Mouse (Mus musculus) 3T3-L1 (cell line): ENCODE measurements around the gene Rnf5.

Experiments used
- DNase-seq: peaks from one replicate; pipeline ENCODE4 v3.0.0-alpha.2; 2015; ENCODE audit warnings: low read depth, low spot score

Gene Rnf5

GRCm38 (mm10) chr17:34585877-34586771 lies 17.4 kb downstream of the Rnf5 start:
- DNase-seq = no peak

DNA sequence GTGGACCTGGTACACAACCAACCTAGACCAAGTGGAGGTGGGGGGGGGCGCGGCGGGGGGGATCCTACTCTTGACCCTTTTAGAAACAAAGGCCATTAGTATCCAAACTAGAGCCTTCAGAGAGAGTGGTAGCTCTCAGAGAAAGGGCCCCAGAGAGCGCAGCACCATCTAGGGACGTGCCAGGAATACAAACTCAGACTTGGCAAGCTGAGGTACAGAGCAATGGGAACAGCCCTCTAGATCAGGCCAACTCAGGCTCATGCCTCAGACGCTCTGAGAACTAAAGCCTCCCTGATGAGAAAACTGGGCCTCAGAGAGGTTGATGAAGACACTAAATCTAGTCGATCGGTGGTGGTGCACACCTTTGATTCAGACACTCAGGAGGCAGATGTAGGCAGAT lies 18.4 kb downstream of the Rnf5 start:
- DNase-seq = no peak

- DNase-seq = no peak
These were observed 19.7 kb downstream of the Rnf5 start for GRCm38 (mm10) chr17:34583819-34584218.

GRCm38 (mm10) chr17:34583397-34583796 lies 20.1 kb downstream of the Rnf5 start:
- DNase-seq = no peak

GRCm38 (mm10) chr17:34582528-34582927 lies 21.0 kb downstream of the Rnf5 start:
- no peak for DNase-seq

DNA sequence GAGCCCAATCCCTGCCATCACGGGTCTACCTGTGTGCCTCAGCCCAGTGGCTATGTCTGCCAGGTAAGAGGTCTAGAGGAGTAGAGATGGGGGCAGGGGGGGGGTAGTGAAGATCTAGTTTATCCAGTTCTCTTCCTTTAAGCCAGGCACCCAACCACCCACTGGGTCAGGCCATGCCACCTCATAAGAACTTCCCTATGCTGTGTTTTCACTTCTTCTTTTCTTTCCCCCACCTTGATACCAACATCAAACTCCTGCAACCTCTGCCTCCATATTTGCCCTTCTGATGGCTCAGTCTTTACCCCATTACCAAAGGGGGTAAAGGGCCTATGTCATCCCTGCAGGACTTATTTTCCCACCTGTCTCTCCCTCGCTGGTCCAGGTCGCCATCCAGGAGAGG lies 25.4 kb downstream of the Rnf5 start:
- no peak for DNase-seq

DNA sequence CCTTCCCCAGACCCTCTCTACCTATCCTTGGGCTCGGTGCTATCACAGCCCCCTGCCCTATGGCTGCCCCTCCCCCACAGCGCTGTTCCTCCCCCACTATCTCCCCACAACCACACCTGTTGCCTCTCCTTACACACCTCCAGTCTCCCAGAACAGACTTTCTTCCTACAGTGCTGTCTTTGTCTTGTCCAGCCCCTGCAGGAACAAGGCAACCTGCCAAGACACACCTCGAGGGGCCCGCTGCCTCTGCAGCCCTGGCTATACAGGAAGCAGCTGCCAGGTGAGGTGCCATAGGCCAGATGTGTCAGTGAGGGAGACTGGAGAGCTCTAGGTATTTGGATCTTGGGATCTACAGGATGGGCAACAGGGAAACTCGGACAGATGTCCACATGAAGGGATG lies 26.9 kb downstream of the Rnf5 start:
- DNase-seq = no peak

DNA sequence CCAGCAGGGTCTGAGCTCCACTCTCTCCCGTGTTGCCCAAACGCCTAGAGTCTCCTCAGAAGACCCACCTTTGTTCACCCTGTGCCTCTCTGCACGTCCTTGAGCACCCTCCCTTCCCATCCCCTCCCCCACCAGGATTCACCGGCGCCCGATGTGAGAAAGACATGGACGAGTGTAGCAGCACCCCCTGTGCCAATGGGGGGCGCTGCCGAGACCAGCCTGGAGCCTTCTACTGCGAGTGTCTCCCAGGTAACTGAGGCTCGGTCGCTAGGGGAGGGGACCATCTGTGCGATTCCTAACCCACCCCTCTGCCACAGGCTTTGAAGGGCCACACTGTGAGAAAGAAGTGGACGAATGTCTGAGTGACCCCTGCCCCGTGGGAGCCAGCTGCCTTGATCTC lies 31.1 kb downstream of the Rnf5 start:
- DNase-seq = no peak

DNA sequence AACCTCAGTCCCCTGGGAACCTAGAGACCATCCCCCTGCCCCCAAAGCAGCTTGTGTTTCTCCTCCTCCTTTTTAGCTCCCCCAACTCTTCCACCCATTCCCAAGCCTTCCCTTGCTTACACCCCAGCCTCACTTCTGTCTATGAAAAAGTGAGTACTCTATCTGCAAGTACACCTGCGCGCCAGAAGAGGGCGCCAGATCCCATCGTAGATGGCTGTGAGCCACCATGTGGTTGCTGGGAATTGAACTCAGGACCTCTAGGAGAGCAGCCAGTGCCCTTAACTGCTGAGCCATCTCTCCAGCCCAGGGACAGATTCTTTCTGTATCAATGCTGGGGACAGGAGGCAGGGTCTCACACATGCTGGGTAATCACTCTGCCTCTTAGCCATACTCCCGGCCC lies 31.6 kb downstream of the Rnf5 start:
- DNase-seq = no peak

- DNase-seq = no peak
These were observed 33.6 kb downstream of the Rnf5 start for GRCm38 (mm10) chr17:34569919-34570318.

DNA sequence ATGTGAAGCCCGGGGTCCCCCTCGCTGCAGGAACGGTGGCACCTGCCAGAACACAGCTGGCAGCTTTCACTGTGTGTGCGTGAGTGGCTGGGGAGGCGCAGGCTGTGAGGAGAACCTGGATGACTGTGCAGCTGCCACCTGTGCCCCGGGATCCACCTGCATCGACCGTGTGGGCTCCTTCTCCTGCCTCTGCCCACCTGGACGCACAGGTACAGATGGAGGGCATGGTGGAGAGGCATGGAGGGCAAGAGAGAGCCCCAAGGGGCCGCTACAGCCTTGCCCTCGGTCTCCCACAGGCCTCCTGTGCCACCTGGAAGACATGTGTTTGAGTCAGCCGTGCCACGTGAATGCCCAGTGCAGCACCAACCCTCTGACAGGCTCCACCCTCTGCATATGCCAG lies 35.1 kb downstream of the Rnf5 start:
- no peak for DNase-seq

DNA sequence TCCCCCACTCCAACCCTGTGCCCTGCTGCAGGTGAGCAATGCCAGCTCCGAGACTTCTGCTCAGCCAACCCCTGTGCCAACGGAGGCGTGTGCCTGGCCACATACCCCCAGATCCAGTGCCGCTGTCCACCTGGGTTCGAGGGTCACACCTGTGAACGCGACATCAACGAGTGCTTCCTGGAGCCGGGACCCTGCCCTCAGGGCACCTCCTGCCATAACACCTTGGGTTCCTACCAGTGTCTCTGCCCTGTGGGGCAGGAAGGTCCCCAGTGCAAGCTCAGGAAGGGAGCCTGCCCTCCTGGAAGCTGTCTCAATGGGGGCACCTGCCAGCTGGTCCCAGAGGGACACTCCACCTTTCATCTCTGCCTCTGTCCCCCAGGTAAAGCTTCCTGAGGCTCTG lies 36.2 kb downstream of the Rnf5 start:
- DNase-seq = no peak

GRCm38 (mm10) chr17:34564796-34565195 lies 38.7 kb downstream of the Rnf5 start:
- DNase-seq = no peak

GRCm38 (mm10) chr17:34564003-34564421 lies 39.5 kb downstream of the Rnf5 start, which contains the start of gene Notch4:
Gene Notch4, plus strand, starts transcription at chr17:34564268.
- peak; percentile 20 for DNase-seq

DNA sequence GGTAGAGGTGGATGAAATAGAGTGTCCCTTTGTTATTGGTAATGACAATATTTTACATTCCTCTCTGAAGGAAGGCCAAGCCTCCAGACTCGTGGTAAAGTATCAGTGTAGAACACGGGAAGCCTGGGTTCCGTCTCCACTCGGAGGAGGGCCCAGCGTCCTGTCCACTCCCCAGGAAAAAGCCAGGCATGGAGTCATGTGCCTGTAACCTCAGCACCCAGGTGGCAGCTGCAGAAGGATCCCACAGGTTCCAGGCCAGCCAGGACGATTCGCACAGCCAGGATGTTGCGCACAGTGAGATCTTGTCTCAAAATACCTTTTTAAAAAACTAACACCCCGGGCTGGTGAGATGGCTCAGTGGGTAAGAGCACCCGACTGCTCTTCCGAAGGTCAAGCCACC lies 40.1 kb downstream of the Rnf5 start:
- DNase-seq = no peak

GRCm38 (mm10) chr17:34562595-34562994 lies 40.9 kb downstream of the Rnf5 start:
- DNase-seq = no peak

DNA sequence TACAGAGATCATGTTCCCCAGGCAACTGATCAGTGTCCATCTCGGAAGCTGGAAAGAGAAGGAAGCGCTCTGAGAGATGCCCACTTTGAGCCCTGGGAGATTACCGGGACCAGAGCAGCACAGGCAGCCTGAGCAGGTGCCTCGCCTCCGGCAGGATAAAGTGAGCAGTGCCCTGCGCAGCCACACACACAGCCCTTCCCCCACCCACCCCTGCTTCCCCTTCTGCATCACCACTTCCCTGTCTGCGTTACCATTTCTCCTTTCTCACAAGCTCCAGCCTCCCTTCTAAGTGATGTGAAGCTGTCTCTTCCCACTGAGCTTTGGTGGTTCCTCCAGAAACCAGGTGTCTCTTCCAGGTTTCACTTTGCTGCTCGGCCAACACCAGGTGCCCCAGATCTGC lies 42.3 kb downstream of the Rnf5 start:
- DNase-seq = no peak

GRCm38 (mm10) chr17:34560438-34560837 lies 43.1 kb downstream of the Rnf5 start:
- no peak for DNase-seq

- DNase-seq = no peak
These were observed 43.6 kb downstream of the Rnf5 start for GRCm38 (mm10) chr17:34559895-34560294.

- DNase-seq = no peak
These were observed 44.4 kb downstream of the Rnf5 start for GRCm38 (mm10) chr17:34559116-34559515.

DNA sequence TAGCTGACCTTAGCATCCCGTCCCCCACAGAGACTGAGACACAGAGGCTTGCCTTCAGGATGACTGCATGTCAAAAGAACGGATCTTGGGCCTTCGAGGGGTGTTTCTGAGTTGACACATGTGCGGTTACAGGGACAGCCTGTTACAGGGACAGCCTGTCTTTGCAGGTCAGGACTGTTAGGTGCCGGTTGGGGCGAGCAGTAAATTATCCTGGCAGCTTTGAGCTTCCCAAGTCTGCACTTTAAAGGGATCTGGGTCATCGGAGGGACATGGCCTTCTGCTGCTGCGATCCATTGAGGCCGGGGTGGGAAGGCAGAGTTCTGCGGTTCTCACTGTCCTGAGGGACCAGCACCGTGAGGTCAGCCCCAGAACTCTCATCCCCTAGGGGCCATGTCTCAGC lies 46.1 kb downstream of the Rnf5 start:
- no peak for DNase-seq

- no peak for DNase-seq
These were observed 47.1 kb downstream of the Rnf5 start for GRCm38 (mm10) chr17:34556406-34556805.

DNA sequence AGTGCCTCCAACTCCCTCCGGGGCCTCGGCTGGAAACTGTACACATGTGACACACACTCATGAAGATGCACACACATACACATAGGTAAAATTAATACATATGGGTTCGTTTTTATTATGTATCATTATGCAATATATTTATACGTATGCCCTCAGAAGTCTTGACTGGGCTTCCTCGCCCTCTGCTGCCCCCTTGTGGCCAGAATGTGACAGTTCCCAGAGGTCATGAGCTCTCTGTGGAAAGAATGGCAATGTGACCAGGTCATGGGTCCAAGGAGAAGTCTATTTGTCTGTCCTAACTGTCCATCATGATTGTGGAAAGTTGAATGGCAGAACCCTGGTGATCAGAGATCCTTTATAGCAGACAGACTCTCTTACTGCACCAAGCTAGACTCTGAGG lies 48.0 kb downstream of the Rnf5 start:
- DNase-seq = peak; percentile 78
